7 mouse cellular contexts compared by ENCODE assay signal in genomic region chr11:58977607-58978026, GRCm38 (mm10). TPM values are rescaled to one million over a fixed set of nuclear protein-coding genes. Genes with fewer than 3 reads are reported as not detected.
A peak's percentile ranks its signal among the peaks of the same experiment; 100 is the strongest.
DNase-seq lines count a peak whose midpoint lies in the region; ATAC-seq and TF ChIP-seq lines count a peak whose summit lies in the region.

No protein-coding gene starts in this region.

- 0 out of 2 replicates have a peak, but pooled peaks cover 5% of the 10 kb centered on the region for H3K36me3 ChIP-seq in lung, postnatal 0 days (ENCODE audit: insufficient read depth, low read length)
- H3K36me3 ChIP-seq in embryonic facial prominence, embryonic 15.5 days = peaks cover 9% of the 10 kb centered on the region
- peaks cover 3% of the 10 kb centered on the region; the same call in 1 of the 2 replicates for H3K36me3 ChIP-seq in intestine, embryonic 16.5 days (ENCODE audit: control insufficient read depth, insufficient read depth, low read length)
- peaks cover 8% of the 10 kb centered on the region for H3K36me3 ChIP-seq in neural tube, embryonic 14.5 days (ENCODE audit: control insufficient read depth, insufficient read depth, low read length)

- TF ChIP-seq CTCF in lung, postnatal 0 days (IDR thresholded peaks at IDR 0.05) = no peak

- H3K4me2 ChIP-seq in lung, postnatal 0 days (replicated peaks; ENCODE audit: low read depth, low read length) = peak overlapping the region; percentile 92
- H3K4me2 ChIP-seq in embryonic facial prominence, embryonic 15.5 days (replicated peaks) = peak overlapping the region; percentile 93
- peak overlapping the region; percentile 93 for H3K4me2 ChIP-seq in intestine, embryonic 16.5 days (ENCODE audit: low read depth, low read length)
- peak overlapping the region; percentile 100 for H3K4me2 ChIP-seq in neural tube, embryonic 14.5 days (ENCODE audit: low read depth, low read length)

- WGBS in lung, postnatal 0 days = under 1% methylated on average over 21 of the region's 21 CpGs
- under 1% methylated on average over 21 of the region's 21 CpGs for WGBS in embryonic facial prominence, embryonic 15.5 days
- under 1% methylated on average over 21 of the region's 21 CpGs for WGBS in intestine, embryonic 16.5 days
- WGBS in neural tube, embryonic 14.5 days = under 1% methylated on average over 21 of the region's 21 CpGs

- TF ChIP-seq EP300 in lung, postnatal 0 days (IDR thresholded peaks at IDR 0.05) = no peak

- H3K27me3 ChIP-seq in lung, postnatal 0 days (replicated peaks; ENCODE audit: insufficient read depth, low read length) = no peaks in the 10 kb centered on the region
- no peaks in the 10 kb centered on the region for H3K27me3 ChIP-seq in embryonic facial prominence, embryonic 15.5 days
- no peaks in the 10 kb centered on the region for H3K27me3 ChIP-seq in intestine, embryonic 16.5 days (replicated peaks; ENCODE audit: control insufficient read depth, insufficient read depth, low read length)
- no peaks in the 10 kb centered on the region for H3K27me3 ChIP-seq in neural tube, embryonic 14.5 days (ENCODE audit: control insufficient read depth, insufficient read depth, low read length)

- no peaks in the 10 kb centered on the region for H3K9me3 ChIP-seq in lung, postnatal 0 days (ENCODE audit: low read length)
- no peaks in the 10 kb centered on the region for H3K9me3 ChIP-seq in embryonic facial prominence, embryonic 15.5 days (replicated peaks)
- no peaks in the 10 kb centered on the region for H3K9me3 ChIP-seq in intestine, embryonic 16.5 days (ENCODE audit: control insufficient read depth, low read length)
- no peaks in the 10 kb centered on the region for H3K9me3 ChIP-seq in neural tube, embryonic 14.5 days (ENCODE audit: control insufficient read depth, low read length)

- H3K4me1 ChIP-seq in lung, postnatal 0 days (ENCODE audit: insufficient read depth, low read depth, low read length) = peaks cover 22% of the 10 kb centered on the region
- peaks cover 36% of the 10 kb centered on the region for H3K4me1 ChIP-seq in embryonic facial prominence, embryonic 15.5 days
- peaks cover 32% of the 10 kb centered on the region for H3K4me1 ChIP-seq in intestine, embryonic 16.5 days (ENCODE audit: control insufficient read depth, insufficient read depth, low read length)
- H3K4me1 ChIP-seq in neural tube, embryonic 14.5 days (ENCODE audit: control insufficient read depth, insufficient read depth, low read length) = peaks cover 28% of the 10 kb centered on the region

- ATAC-seq in lung, postnatal 0 days = no peak
- ATAC-seq in embryonic facial prominence, embryonic 15.5 days (ENCODE audit: insufficient number of reproducible peaks, low FRiP score, low TSS enrichment, low read depth) = no peak
- ATAC-seq in intestine, embryonic 16.5 days = peak; percentile 34
- ATAC-seq in neural tube, embryonic 14.5 days (ENCODE audit: low read depth) = peak; percentile 24; the same call in 1 of the 2 replicates
- no peak for ATAC-seq in megakaryocyte-erythroid progenitor cell, adult 5-6 weeks (replicated peaks; ENCODE audit: low FRiP score, low TSS enrichment, poor library complexity, severe bottlenecking)

- peak overlapping the region; percentile 89 for H3K27ac ChIP-seq in lung, postnatal 0 days (ENCODE audit: low read length)
- peak overlapping the region; percentile 68 for H3K27ac ChIP-seq in embryonic facial prominence, embryonic 15.5 days (replicated peaks)
- H3K27ac ChIP-seq in intestine, embryonic 16.5 days (ENCODE audit: low read length) = peak overlapping the region; percentile 81
- H3K27ac ChIP-seq in neural tube, embryonic 14.5 days (ENCODE audit: low read depth, low read length) = peak overlapping the region; percentile 71

- no peak for DNase-seq in lung, postnatal 0 days (ENCODE audit: low spot score)
- no peak for DNase-seq in lung, postnatal 25 days (ENCODE audit: low spot score)
- DNase-seq in frontal cortex, postnatal 10 days (ENCODE audit: low spot score in 2 of 2) = no peak

- H3K9ac ChIP-seq in lung, postnatal 0 days (replicated peaks; ENCODE audit: low read depth) = peak overlapping the region; percentile 79
- peak overlapping the region; percentile 87 for H3K9ac ChIP-seq in embryonic facial prominence, embryonic 15.5 days
- peak overlapping the region; percentile 93 for H3K9ac ChIP-seq in intestine, embryonic 16.5 days (ENCODE audit: low read depth, low read length)
- peak overlapping the region; percentile 80 for H3K9ac ChIP-seq in neural tube, embryonic 14.5 days (replicated peaks; ENCODE audit: low read depth, low read length)

- H3K4me3 ChIP-seq in lung, postnatal 0 days (ENCODE audit: low read depth, low read length) = peak overlapping the region; percentile 94
- peak overlapping the region; percentile 99 for H3K4me3 ChIP-seq in embryonic facial prominence, embryonic 15.5 days (replicated peaks)
- H3K4me3 ChIP-seq in intestine, embryonic 16.5 days (ENCODE audit: low read length) = peak overlapping the region; percentile 98
- peak overlapping the region; percentile 98 for H3K4me3 ChIP-seq in neural tube, embryonic 14.5 days (ENCODE audit: low read depth, low read length)

RNA-seq across cellular contexts. Expression of gene Trim11, which starts 0.3 kb away (rescaled TPM):
- 19.1 and 20.2 TPM in 2 replicates for polyA plus RNA-seq in lung, postnatal 0 days (2015; fragmentation: Nextera tagmentation; extraction: Ambion mirVana)
- polyA plus RNA-seq in embryonic facial prominence, embryonic 15.5 days (2015; fragmentation: Nextera tagmentation; extraction: Ambion mirVana) = 23.3 and 24.1 TPM in 2 replicates
- 17.0 and 17.5 TPM in 2 replicates for polyA plus RNA-seq in intestine, embryonic 16.5 days (2015; fragmentation: Nextera tagmentation; extraction: Ambion mirVana)
- 20.4 TPM in 2 replicates for polyA plus RNA-seq in neural tube, embryonic 14.5 days (2014; fragmentation: Nextera tagmentation; extraction: Ambion mirVana)
- 22.7 and 28.2 TPM in 2 replicates for total RNA-seq in megakaryocyte-erythroid progenitor cell, adult 5-6 weeks (2014; fragmentation: Nextera tagmentation)
- total RNA-seq in megakaryocyte-erythroid progenitor cell, adult 5-6 weeks (2017) = 13.9 and 19.2 TPM in 2 replicates

RNA-seq across cellular contexts. Expression of gene Hist3h2a, which starts 23.1 kb away (rescaled TPM):
- polyA plus RNA-seq in lung, postnatal 0 days (2015; fragmentation: Nextera tagmentation; extraction: Ambion mirVana) = 21.6 and 28.6 TPM in 2 replicates
- polyA plus RNA-seq in embryonic facial prominence, embryonic 15.5 days (2015; fragmentation: Nextera tagmentation; extraction: Ambion mirVana) = 37.0 and 38.3 TPM in 2 replicates
- 28.5 and 31.6 TPM in 2 replicates for polyA plus RNA-seq in intestine, embryonic 16.5 days (2015; fragmentation: Nextera tagmentation; extraction: Ambion mirVana)
- polyA plus RNA-seq in neural tube, embryonic 14.5 days (2014; fragmentation: Nextera tagmentation; extraction: Ambion mirVana) = 80.7 and 98.2 TPM in 2 replicates
- 29.7 and 39.9 TPM in 2 replicates for total RNA-seq in megakaryocyte-erythroid progenitor cell, adult 5-6 weeks (2014; fragmentation: Nextera tagmentation)
- 238 and 296 TPM in 2 replicates for total RNA-seq in megakaryocyte-erythroid progenitor cell, adult 5-6 weeks (2017)

RNA-seq across cellular contexts. Expression of gene Trim17, which starts 23.1 kb away (rescaled TPM):
- 0.62 and 0.83 TPM in 2 replicates for polyA plus RNA-seq in lung, postnatal 0 days (2015; fragmentation: Nextera tagmentation; extraction: Ambion mirVana)
- 0.42 and 0.59 TPM in 2 replicates for polyA plus RNA-seq in embryonic facial prominence, embryonic 15.5 days (2015; fragmentation: Nextera tagmentation; extraction: Ambion mirVana)
- polyA plus RNA-seq in intestine, embryonic 16.5 days (2015; fragmentation: Nextera tagmentation; extraction: Ambion mirVana) = 0.15 and 0.35 TPM in 2 replicates
- polyA plus RNA-seq in neural tube, embryonic 14.5 days (2014; fragmentation: Nextera tagmentation; extraction: Ambion mirVana) = 0.80 and 1.5 TPM in 2 replicates
- total RNA-seq in megakaryocyte-erythroid progenitor cell, adult 5-6 weeks (2014; fragmentation: Nextera tagmentation) = not detected in 2 replicates
- not detected in 2 replicates for total RNA-seq in megakaryocyte-erythroid progenitor cell, adult 5-6 weeks (2017)

RNA-seq across cellular contexts. Expression of gene Hist3h2ba, which starts 28.9 kb away (rescaled TPM):
- 2.6 TPM in 2 replicates for polyA plus RNA-seq in lung, postnatal 0 days (2015; fragmentation: Nextera tagmentation; extraction: Ambion mirVana)
- 43.6 and 55.8 TPM in 2 replicates for polyA plus RNA-seq in embryonic facial prominence, embryonic 15.5 days (2015; fragmentation: Nextera tagmentation; extraction: Ambion mirVana)
- polyA plus RNA-seq in intestine, embryonic 16.5 days (2015; fragmentation: Nextera tagmentation; extraction: Ambion mirVana) = 34.7 and 40.9 TPM in 2 replicates
- polyA plus RNA-seq in neural tube, embryonic 14.5 days (2014; fragmentation: Nextera tagmentation; extraction: Ambion mirVana) = 115 and 117 TPM in 2 replicates
- total RNA-seq in megakaryocyte-erythroid progenitor cell, adult 5-6 weeks (2014; fragmentation: Nextera tagmentation) = 21.1 and 27.6 TPM in 2 replicates
- 6.3 and 6.5 TPM in 2 replicates for total RNA-seq in megakaryocyte-erythroid progenitor cell, adult 5-6 weeks (2017)

RNA-seq across cellular contexts. Expression of gene Rnf187, which starts 38.9 kb away (rescaled TPM):
- 168 and 169 TPM in 2 replicates for polyA plus RNA-seq in lung, postnatal 0 days (2015; fragmentation: Nextera tagmentation; extraction: Ambion mirVana)
- 243 and 249 TPM in 2 replicates for polyA plus RNA-seq in embryonic facial prominence, embryonic 15.5 days (2015; fragmentation: Nextera tagmentation; extraction: Ambion mirVana)
- 131 and 138 TPM in 2 replicates for polyA plus RNA-seq in intestine, embryonic 16.5 days (2015; fragmentation: Nextera tagmentation; extraction: Ambion mirVana)
- polyA plus RNA-seq in neural tube, embryonic 14.5 days (2014; fragmentation: Nextera tagmentation; extraction: Ambion mirVana) = 661 and 689 TPM in 2 replicates
- total RNA-seq in megakaryocyte-erythroid progenitor cell, adult 5-6 weeks (2014; fragmentation: Nextera tagmentation) = 115 and 146 TPM in 2 replicates
- total RNA-seq in megakaryocyte-erythroid progenitor cell, adult 5-6 weeks (2017) = 101 and 108 TPM in 2 replicates

Comparison
In these comparisons a context has a peak if more than half of its experiments do, and no peak if none do; other contexts are left out.
1. ATAC-seq: peak in intestine, embryonic 16.5 days (single experiment) and neural tube, embryonic 14.5 days (single experiment); none in lung, postnatal 0 days (single experiment), embryonic facial prominence, embryonic 15.5 days (single experiment) and megakaryocyte-erythroid progenitor cell, adult 5-6 weeks (single experiment).
2. Peak in every context shown above with its lines, with median percentiles within 50 percentile points of each other: H3K27ac ChIP-seq, H3K4me2 ChIP-seq, H3K4me3 ChIP-seq and H3K9ac ChIP-seq.